Mouse (Mus musculus): ENCODE data around the gene Parm1. TPM values are rescaled to one million over a fixed set of nuclear protein-coding genes. Genes with fewer than 3 reads are reported as not detected.

Parm1 gene
- polyA plus RNA-seq, 1 experiment, result 18.3 TPM

GRCm38 (mm10) chr5:91578924-91579323 lies 61.5 kb downstream of the Parm1 start:
- H3K4me1 ChIP-seq (ENCODE audit: control insufficient read depth, insufficient read depth, low read length), result no peaks in the 10 kb centered on the region
- WGBS, result 21% methylated on average over 7 of the region's 7 CpGs
- H3K4me3 ChIP-seq (replicated peaks; ENCODE audit: insufficient read depth, low read depth, low read length), result no peak overlapping the region
- no peak overlapping the region for H3K27ac ChIP-seq (ENCODE audit: insufficient read depth, low read length)
- H3K27me3 ChIP-seq (ENCODE audit: control insufficient read depth, insufficient read depth, low read length), result no peaks in the 10 kb centered on the region; the same call in 1 of the 2 replicates
- DNase-seq, result no peak
- TF ChIP-seq CTCF (IDR thresholded peaks at IDR 0.05; ENCODE audit: borderline replicate concordance, insufficient read depth, low read depth, low read length) (no peak), POLR2A (IDR thresholded peaks at IDR 0.05; ENCODE audit: borderline replicate concordance, insufficient read depth, low read length) (no peak)

- H3K27ac ChIP-seq (ENCODE audit: insufficient read depth, low read length), result no peak overlapping the region
- TF ChIP-seq POLR2A (IDR thresholded peaks at IDR 0.05; ENCODE audit: borderline replicate concordance, insufficient read depth, low read length), result no peak
- TF ChIP-seq CTCF (IDR thresholded peaks at IDR 0.05; ENCODE audit: borderline replicate concordance, insufficient read depth, low read depth, low read length), result no peak
- no peak overlapping the region for H3K4me3 ChIP-seq (replicated peaks; ENCODE audit: insufficient read depth, low read depth, low read length)
- no peak for DNase-seq
- WGBS, result 94% methylated on average over 4 of the region's 4 CpGs
- no peaks in the 10 kb centered on the region; the same call in 1 of the 2 replicates for H3K27me3 ChIP-seq (ENCODE audit: control insufficient read depth, insufficient read depth, low read length)
- H3K4me1 ChIP-seq (ENCODE audit: control insufficient read depth, insufficient read depth, low read length), result no peaks in the 10 kb centered on the region
Observed at GRCm38 (mm10) chr5:91581799-91582198, 64.4 kb downstream of the Parm1 start.

GRCm38 (mm10) chr5:91586206-91586605 lies 68.8 kb downstream of the Parm1 start:
- no peaks in the 10 kb centered on the region for H3K4me1 ChIP-seq (ENCODE audit: control insufficient read depth, insufficient read depth, low read length)
- H3K4me3 ChIP-seq (replicated peaks; ENCODE audit: insufficient read depth, low read depth, low read length), result no peak overlapping the region
- no peak overlapping the region for H3K27ac ChIP-seq (ENCODE audit: insufficient read depth, low read length)
- DNase-seq, result no peak
- TF ChIP-seq CTCF (IDR thresholded peaks at IDR 0.05; ENCODE audit: borderline replicate concordance, insufficient read depth, low read depth, low read length) (no peak), POLR2A (IDR thresholded peaks at IDR 0.05; ENCODE audit: borderline replicate concordance, insufficient read depth, low read length) (no peak)
- 7% methylated on average over 3 of the region's 3 CpGs for WGBS
- no peaks in the 10 kb centered on the region for H3K27me3 ChIP-seq (ENCODE audit: control insufficient read depth, insufficient read depth, low read length)

DNA sequence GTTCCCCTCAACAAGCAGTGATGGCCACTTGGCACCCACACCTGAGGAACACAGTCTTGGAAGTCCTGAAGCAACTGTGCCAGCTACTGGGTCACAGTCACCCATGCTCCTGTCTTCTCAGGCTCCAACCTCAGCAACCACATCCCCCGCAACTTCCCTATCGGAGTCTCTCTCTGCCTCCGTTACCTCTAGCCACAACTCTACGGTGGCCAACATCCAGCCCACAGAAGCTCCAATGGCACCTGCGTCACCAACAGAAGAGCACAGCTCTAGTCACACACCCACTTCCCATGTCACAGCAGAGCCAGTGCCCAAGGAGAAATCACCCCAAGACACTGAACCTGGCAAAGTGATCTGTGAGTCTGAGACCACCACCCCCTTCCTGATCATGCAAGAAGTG lies 76.7 kb downstream of the Parm1 start:
- no peak for DNase-seq
- Histone ChIP-seq H3K27me3 (ENCODE audit: control insufficient read depth, insufficient read depth, low read length) (no peaks in the 10 kb centered on the region), H3K4me3 (replicated peaks; ENCODE audit: insufficient read depth, low read depth, low read length) (no peak overlapping the region), H3K27ac (ENCODE audit: insufficient read depth, low read length) (no peak overlapping the region), H3K4me1 (ENCODE audit: control insufficient read depth, insufficient read depth, low read length) (no peaks in the 10 kb centered on the region)
- over 99% methylated on average over 5 of the region's 5 CpGs for WGBS
- no peak for TF ChIP-seq POLR2A (IDR thresholded peaks at IDR 0.05; ENCODE audit: borderline replicate concordance, insufficient read depth, low read length)
- TF ChIP-seq CTCF (IDR thresholded peaks at IDR 0.05; ENCODE audit: borderline replicate concordance, insufficient read depth, low read depth, low read length), result no peak

DNA sequence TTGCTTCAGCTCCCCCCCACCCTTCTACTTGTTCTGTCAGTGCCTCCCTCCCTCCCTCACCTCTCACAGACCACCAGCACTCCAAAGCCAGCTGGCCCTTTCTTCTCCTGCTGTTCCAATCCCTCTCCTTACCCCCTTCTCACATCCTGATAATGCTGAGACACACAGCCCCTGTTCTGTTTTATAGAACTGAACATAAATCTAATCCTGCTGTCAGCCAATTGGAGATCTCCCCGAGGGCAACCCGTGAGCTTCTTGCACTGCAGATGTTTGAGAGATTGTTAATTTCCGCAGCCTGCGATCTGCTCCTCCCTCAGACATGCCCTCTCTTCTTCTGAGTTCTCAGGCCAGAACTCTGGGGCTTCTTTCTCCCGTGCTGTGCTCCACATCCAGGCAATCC lies 79.8 kb downstream of the Parm1 start:
- DNase-seq, result no peak
- TF ChIP-seq POLR2A (IDR thresholded peaks at IDR 0.05; ENCODE audit: borderline replicate concordance, insufficient read depth, low read length), result no peak
- no peak for TF ChIP-seq CTCF (IDR thresholded peaks at IDR 0.05; ENCODE audit: borderline replicate concordance, insufficient read depth, low read depth, low read length)
- 51% methylated on average over 5 of the region's 5 CpGs for WGBS
- Histone ChIP-seq H3K27me3 (ENCODE audit: control insufficient read depth, insufficient read depth, low read length) (no peaks in the 10 kb centered on the region), H3K4me3 (replicated peaks; ENCODE audit: insufficient read depth, low read depth, low read length) (no peak overlapping the region), H3K4me1 (ENCODE audit: control insufficient read depth, insufficient read depth, low read length) (no peaks in the 10 kb centered on the region), H3K27ac (ENCODE audit: insufficient read depth, low read length) (no peak overlapping the region)

GRCm38 (mm10) chr5:91599801-91600200 lies 82.4 kb downstream of the Parm1 start:
- 41% methylated on average over 7 of the region's 7 CpGs for WGBS
- Histone ChIP-seq H3K27ac (ENCODE audit: insufficient read depth, low read length) (no peak overlapping the region), H3K4me3 (replicated peaks; ENCODE audit: insufficient read depth, low read depth, low read length) (no peak overlapping the region), H3K27me3 (ENCODE audit: control insufficient read depth, insufficient read depth, low read length) (no peaks in the 10 kb centered on the region), H3K4me1 (ENCODE audit: control insufficient read depth, insufficient read depth, low read length) (no peaks in the 10 kb centered on the region)
- no peak for TF ChIP-seq POLR2A (IDR thresholded peaks at IDR 0.05; ENCODE audit: borderline replicate concordance, insufficient read depth, low read length)
- TF ChIP-seq CTCF (IDR thresholded peaks at IDR 0.05; ENCODE audit: borderline replicate concordance, insufficient read depth, low read depth, low read length), result no peak
- DNase-seq, result no peak

- TF ChIP-seq CTCF (IDR thresholded peaks at IDR 0.05; ENCODE audit: borderline replicate concordance, insufficient read depth, low read depth, low read length), result no peak
- no peak for TF ChIP-seq POLR2A (IDR thresholded peaks at IDR 0.05; ENCODE audit: borderline replicate concordance, insufficient read depth, low read length)
- WGBS, result 87% methylated on average over 7 of the region's 7 CpGs
- Histone ChIP-seq H3K4me1 (ENCODE audit: control insufficient read depth, insufficient read depth, low read length) (no peaks in the 10 kb centered on the region), H3K4me3 (replicated peaks; ENCODE audit: insufficient read depth, low read depth, low read length) (no peak overlapping the region), H3K27me3 (ENCODE audit: control insufficient read depth, insufficient read depth, low read length) (no peaks in the 10 kb centered on the region), H3K27ac (ENCODE audit: insufficient read depth, low read length) (no peak overlapping the region)
- DNase-seq, result no peak
Observed at GRCm38 (mm10) chr5:91603347-91603746, 85.9 kb downstream of the Parm1 start.

DNA sequence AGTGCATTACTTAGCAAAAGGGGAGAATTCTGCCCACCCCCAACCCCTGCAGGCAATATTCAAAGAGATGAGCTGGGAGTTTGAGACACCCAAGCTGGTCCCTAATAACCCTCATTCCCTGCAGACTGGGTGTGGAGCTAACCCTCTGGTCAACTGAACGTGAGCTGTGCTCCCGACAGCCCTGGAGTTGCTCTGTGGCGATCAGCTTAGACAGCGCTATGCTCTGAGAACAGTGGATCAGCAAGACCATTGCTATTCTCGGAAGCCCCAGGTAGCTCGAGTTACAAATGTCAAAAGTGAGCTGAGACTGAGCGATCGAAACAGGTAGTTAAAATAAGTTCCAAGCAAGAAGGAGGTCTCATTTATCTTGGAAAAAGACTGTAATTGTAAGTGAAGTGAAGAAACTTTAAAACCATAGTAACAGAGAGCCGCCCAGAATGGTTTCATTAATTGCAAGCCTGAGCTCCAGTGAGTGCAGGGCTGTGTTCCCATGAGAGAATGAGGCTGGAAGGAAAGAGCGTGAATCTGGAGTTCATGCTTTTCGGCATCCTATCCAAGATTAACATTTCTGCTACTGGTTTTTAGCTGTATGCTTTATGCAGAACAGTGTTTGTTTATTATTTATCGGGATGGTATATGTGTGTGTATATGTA lies 86.5 kb downstream of the Parm1 start:
- no peak overlapping the region for H3K4me3 ChIP-seq (replicated peaks; ENCODE audit: insufficient read depth, low read depth, low read length)
- H3K27me3 ChIP-seq (ENCODE audit: control insufficient read depth, insufficient read depth, low read length), result no peaks in the 10 kb centered on the region
- H3K4me1 ChIP-seq (ENCODE audit: control insufficient read depth, insufficient read depth, low read length), result no peaks in the 10 kb centered on the region
- TF ChIP-seq CTCF (IDR thresholded peaks at IDR 0.05; ENCODE audit: borderline replicate concordance, insufficient read depth, low read depth, low read length), result no peak
- TF ChIP-seq POLR2A (IDR thresholded peaks at IDR 0.05; ENCODE audit: borderline replicate concordance, insufficient read depth, low read length), result no peak
- WGBS, result 83% methylated on average over 12 of the region's 12 CpGs
- DNase-seq, result no peak
- no peak overlapping the region for H3K27ac ChIP-seq (ENCODE audit: insufficient read depth, low read length)
